In genomic region chr7:115666686-115667382, GRCm38 (mm10) we compare ENCODE assay signal across 8 mouse cellular contexts.
DNase-seq lines count a peak whose midpoint lies in the region; ATAC-seq and TF ChIP-seq lines count a peak whose summit lies in the region.

No protein-coding gene starts in this region.

- no peaks in the 10 kb centered on the region for H3K27me3 ChIP-seq in lung, embryonic 15.5 days
- no peaks in the 10 kb centered on the region; the same call in 1 of the 2 replicates for H3K27me3 ChIP-seq in limb, embryonic 15.5 days
- no peaks in the 10 kb centered on the region for H3K27me3 ChIP-seq in stomach, postnatal 0 days (ENCODE audit: control insufficient read depth, insufficient read depth, low read length)

- peak overlapping the region; percentile 3; the same call in 1 of the 2 replicates for H3K9ac ChIP-seq in lung, embryonic 15.5 days
- no peak overlapping the region for H3K9ac ChIP-seq in limb, embryonic 15.5 days
- no peak overlapping the region for H3K9ac ChIP-seq in stomach, postnatal 0 days (ENCODE audit: low read length)

- DNase-seq in adrenal gland, adult 2 months: peak; percentile 8
- DNase-seq in adrenal gland, adult 18-20 months (ENCODE audit: low spot score in 2 of 2): no peak
- no peak for DNase-seq in lung, adult 2 months
- no peak for DNase-seq in stomach, postnatal 0 days (ENCODE audit: low spot score)
- DNase-seq in lung, postnatal 25 days (ENCODE audit: low spot score): no peak

- no peak for ATAC-seq in lung, embryonic 15.5 days (ENCODE audit: borderline replicate concordance, extremely low read depth, low FRiP score, low TSS enrichment)
- ATAC-seq in limb, embryonic 15.5 days (ENCODE audit: insufficient number of reproducible peaks, low FRiP score, low TSS enrichment, low read depth): no peak
- no peak for ATAC-seq in stomach, postnatal 0 days (ENCODE audit: low FRiP score, low TSS enrichment)
- no peak for ATAC-seq in megakaryocyte-erythroid progenitor cell, adult 5-6 weeks (replicated peaks; ENCODE audit: low FRiP score, low TSS enrichment, poor library complexity, severe bottlenecking)

- no peak overlapping the region for H3K4me3 ChIP-seq in lung, embryonic 15.5 days
- no peak overlapping the region for H3K4me3 ChIP-seq in lung, adult 2 months (replicated peaks; ENCODE audit: extremely low read depth, low read depth, low read length)
- peak overlapping the region; percentile 16 for H3K4me3 ChIP-seq in limb, embryonic 15.5 days
- 0 out of 2 replicates have a peak overlapping the region, but pooled peaks have one; percentile 4 for H3K4me3 ChIP-seq in stomach, postnatal 0 days (ENCODE audit: low read depth, low read length)

- TF ChIP-seq CTCF in lung, adult 2 months (IDR thresholded peaks at IDR 0.05; ENCODE audit: insufficient read depth, low read length): no peak
- no peak for TF ChIP-seq CTCF in stomach, postnatal 0 days (IDR thresholded peaks at IDR 0.05; ENCODE audit: low read depth)

- no peak overlapping the region for H3K27ac ChIP-seq in lung, embryonic 15.5 days
- H3K27ac ChIP-seq in limb, embryonic 15.5 days: peak overlapping the region; percentile 60
- 0 out of 2 replicates have a peak overlapping the region, but pooled peaks have one; percentile 18 for H3K27ac ChIP-seq in stomach, postnatal 0 days (replicated peaks)

- no peak for TF ChIP-seq POLR2A in lung, adult 2 months (IDR thresholded peaks at IDR 0.05; ENCODE audit: borderline replicate concordance, extremely low read depth, low read depth, low read length)

- H3K4me1 ChIP-seq in lung, embryonic 15.5 days: peaks cover 44% of the 10 kb centered on the region
- H3K4me1 ChIP-seq in lung, adult 2 months (ENCODE audit: control insufficient read depth, insufficient read depth, low read length): no peaks in the 10 kb centered on the region; the same call in 1 of the 2 replicates
- H3K4me1 ChIP-seq in limb, embryonic 15.5 days: peaks cover 26% of the 10 kb centered on the region
- H3K4me1 ChIP-seq in stomach, postnatal 0 days (replicated peaks; ENCODE audit: control insufficient read depth, insufficient read depth): no peaks in the 10 kb centered on the region; the same call in 1 of the 2 replicates

- WGBS in lung, embryonic 15.5 days: 39% methylated on average over 18 of the region's 18 CpGs
- whole genome bisulfite sequencing in lung, adult 2 months: 65% methylated on average over 18 of the region's 18 CpGs
- WGBS in limb, embryonic 15.5 days: 15% methylated on average over 18 of the region's 18 CpGs
- 38% methylated on average over 18 of the region's 18 CpGs for WGBS in stomach, postnatal 0 days

- H3K9me3 ChIP-seq in lung, embryonic 15.5 days: no peaks in the 10 kb centered on the region
- no peaks in the 10 kb centered on the region for H3K9me3 ChIP-seq in limb, embryonic 15.5 days
- no peaks in the 10 kb centered on the region for H3K9me3 ChIP-seq in stomach, postnatal 0 days (ENCODE audit: control insufficient read depth, low read length)

- no peak for TF ChIP-seq EP300 in stomach, postnatal 0 days (optimal IDR thresholded peaks at IDR 0.05)

- 0 out of 2 replicates have a peak overlapping the region, but pooled peaks have one; percentile 16 for H3K4me2 ChIP-seq in lung, embryonic 15.5 days
- H3K4me2 ChIP-seq in limb, embryonic 15.5 days: peak overlapping the region; percentile 38
- peak overlapping the region; percentile 34 for H3K4me2 ChIP-seq in stomach, postnatal 0 days (replicated peaks; ENCODE audit: low read depth)

- no peaks in the 10 kb centered on the region for H3K36me3 ChIP-seq in lung, embryonic 15.5 days
- H3K36me3 ChIP-seq in limb, embryonic 15.5 days: no peaks in the 10 kb centered on the region
- no peaks in the 10 kb centered on the region for H3K36me3 ChIP-seq in stomach, postnatal 0 days (ENCODE audit: control insufficient read depth, insufficient read depth, low read length)

Comparison
In these comparisons a context has a peak if more than half of its experiments do, and no peak if none do; other contexts are left out.
1. H3K4me3 ChIP-seq: peak in limb, embryonic 15.5 days (single experiment) and stomach, postnatal 0 days (single experiment); none in lung, embryonic 15.5 days (single experiment) and lung, adult 2 months (single experiment).
2. Peak in every context shown above with its lines, with median percentiles within 50 percentile points of each other: H3K4me2 ChIP-seq.